Mouse (Mus musculus) layer of hippocampus, adult 9-11 months (tissue): ENCODE results near the gene Prkar1a.

ENCODE experiments used
- DNase-seq: peaks from one replicate; pipeline ENCODE4 v3.0.0; 2022

The Prkar1a gene

DNA sequence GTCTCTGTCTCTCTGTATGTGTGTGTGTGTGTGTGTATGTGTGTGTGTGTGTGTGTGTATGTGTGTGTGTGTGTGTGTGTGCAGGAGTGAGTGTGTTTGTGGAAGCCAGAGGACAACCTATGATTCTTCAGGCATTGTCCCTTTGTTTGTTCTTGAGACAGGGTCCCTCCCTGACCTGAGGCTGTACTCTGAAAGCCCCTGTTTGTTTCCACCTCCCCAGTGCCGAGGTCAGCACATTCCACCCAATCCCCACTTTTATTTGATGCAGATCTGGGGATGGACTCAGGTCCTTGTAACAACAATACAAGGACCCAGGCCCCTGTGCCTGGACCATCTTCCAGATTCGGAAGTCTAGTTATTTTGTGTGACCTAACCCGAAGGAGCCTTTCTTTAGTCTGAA, 58.2 kb downstream of the Prkar1a start:
- no peak for DNase-seq

GRCm38 (mm10) chr11:109708786-109709185, 59.6 kb downstream of the Prkar1a start:
- no peak for DNase-seq

GRCm38 (mm10) chr11:109709501-109709900, 60.3 kb downstream of the Prkar1a start:
- no peak for DNase-seq

GRCm38 (mm10) chr11:109714341-109715247, 65.4 kb downstream of the Prkar1a start:
- no peak for DNase-seq

- no peak for DNase-seq
These were observed 66.1 kb downstream of the Prkar1a start for GRCm38 (mm10) chr11:109715311-109715781.

DNA sequence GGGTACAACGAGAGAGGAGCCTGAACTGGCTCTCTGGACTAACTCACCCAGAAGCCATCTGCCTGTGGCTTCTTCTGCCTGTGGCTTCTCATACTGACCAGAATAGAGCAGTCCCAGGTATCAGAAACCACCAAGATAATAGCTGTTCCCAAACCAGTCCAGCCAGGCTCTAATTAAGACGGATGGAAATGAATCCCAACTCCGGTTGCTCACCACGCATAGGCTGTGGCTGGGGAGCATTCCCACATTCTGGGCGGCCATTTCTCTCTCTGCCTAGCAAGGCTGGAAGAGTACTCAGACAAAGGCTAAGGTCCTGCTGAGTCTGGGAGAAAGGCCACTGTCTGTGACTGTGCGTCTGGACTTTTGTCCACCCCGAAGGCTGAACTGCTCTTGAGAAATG, 67.8 kb downstream of the Prkar1a start:
- DNase-seq, result no peak

GRCm38 (mm10) chr11:109717448-109717847, 68.2 kb downstream of the Prkar1a start:
- peak; percentile 50 for DNase-seq

GRCm38 (mm10) chr11:109717966-109718895, 69.0 kb downstream of the Prkar1a start:
- DNase-seq, result no peak
